21 mouse cellular contexts compared by ENCODE assay signal in the genomic region with DNA sequence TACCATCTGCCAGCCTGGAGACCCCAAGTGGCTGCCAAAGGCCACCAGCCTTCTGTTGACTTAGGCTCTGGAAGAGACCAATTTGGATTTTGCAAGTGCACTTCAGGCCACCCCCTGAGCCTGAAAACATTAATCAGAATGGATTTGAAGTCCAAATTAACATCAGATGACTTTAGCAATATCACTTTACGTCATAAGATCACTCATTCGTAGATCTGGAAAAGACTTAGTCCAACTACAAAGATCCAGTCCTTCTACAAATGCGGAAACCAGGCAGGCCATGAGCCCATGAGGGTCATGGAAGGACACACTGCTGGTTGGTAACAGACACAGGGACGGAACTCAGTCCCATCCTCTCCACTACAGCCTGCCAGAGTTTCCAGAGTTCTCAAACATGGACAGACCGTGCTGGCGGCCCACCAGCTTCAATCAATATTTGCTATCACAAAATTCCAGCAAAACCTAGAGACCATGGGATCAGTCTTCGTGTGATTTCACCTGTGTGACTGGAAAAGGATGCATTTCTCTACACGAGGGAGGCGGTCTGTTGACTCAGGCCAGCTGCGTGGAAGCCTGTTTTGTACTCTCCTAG.
DNase-seq lines count a peak whose midpoint lies in the region; ATAC-seq and TF ChIP-seq lines count a peak whose summit lies in the region.
"Had no signal": no experiment of that assay in that cellular context is flagged by ENCODE, and none has a peak within 500 bp of the region (broad histone marks: within the 10 kb centered on the region; RNA-seq: fewer than 3 reads in every experiment).

No protein-coding gene starts in this region.

- no peak overlapping the region for H3K4me2 ChIP-seq in liver, embryonic 16.5 days (ENCODE audit: low read depth, low read length)
- H3K4me2 ChIP-seq in liver, embryonic 12.5 days, result no peak overlapping the region
- H3K4me2 ChIP-seq in liver, postnatal 0 days (ENCODE audit: low read depth, low read length), result no peak overlapping the region; the same call in 1 of the 2 replicates
- no peak overlapping the region for H3K4me2 ChIP-seq in liver, embryonic 11.5 days

- TF ChIP-seq POLR2A in liver, adult 2 months (IDR thresholded peaks at IDR 0.05; ENCODE audit: extremely low read depth, insufficient read depth, low read length), result no peak

- 0 out of 2 replicates have a peak, but pooled peaks have one; percentile 13 for ATAC-seq in liver, embryonic 16.5 days (ENCODE audit: low read depth)
- no peak for ATAC-seq in liver, embryonic 12.5 days
- ATAC-seq in liver, postnatal 0 days, result peak; percentile 92
- ATAC-seq in liver, embryonic 11.5 days (replicated peaks; ENCODE audit: low FRiP score), result no peak
- ATAC-seq: activated CD4-positive, CD25-positive, alpha-beta regulatory T cell, adult 4 months; CD4-positive, CD25-positive, alpha-beta regulatory T cell, adult 4 months; Patski had no signal

- no peaks in the 10 kb centered on the region for H3K79me2 ChIP-seq in liver, adult 2 months (ENCODE audit: control insufficient read depth, insufficient read depth, low read length)

- 25% methylated on average over 10 of the region's 10 CpGs for WGBS in liver, adult 2 months
- WGBS in liver, embryonic 16.5 days (ENCODE audit: insufficient replicate concordance), result 60% methylated on average over 10 of the region's 10 CpGs
- 72% methylated on average over 10 of the region's 10 CpGs for WGBS in liver, embryonic 12.5 days (ENCODE audit: insufficient replicate concordance)
- 61% methylated on average over 10 of the region's 10 CpGs for WGBS in liver, postnatal 0 days (ENCODE audit: insufficient replicate concordance)
- 77% methylated on average over 10 of the region's 10 CpGs for whole genome bisulfite sequencing in liver, embryonic 11.5 days

- no peaks in the 10 kb centered on the region for H3K9me3 ChIP-seq in liver, embryonic 16.5 days (replicated peaks; ENCODE audit: control insufficient read depth, low read length)
- no peaks in the 10 kb centered on the region for H3K9me3 ChIP-seq in liver, embryonic 12.5 days (replicated peaks)
- no peaks in the 10 kb centered on the region for H3K9me3 ChIP-seq in liver, postnatal 0 days (ENCODE audit: low read length)
- H3K9me3 ChIP-seq in liver, embryonic 11.5 days (ENCODE audit: control insufficient read depth, low read length), result no peaks in the 10 kb centered on the region
- H3K9me3 ChIP-seq: G1E had no signal

- peak; percentile 96 for DNase-seq in liver, adult 2 months (ENCODE audit: extremely low read depth, low read depth, low spot score)
- DNase-seq in liver, result no peak
- DNase-seq in liver, postnatal 0 days, result peak; percentile 57
- no peak for DNase-seq in liver, embryonic 11.5 days (ENCODE audit: low spot score)
- DNase-seq: adrenal gland, adult 2 months; adrenal gland, adult 8-10 months; adrenal gland, postnatal 10 days; adrenal gland, postnatal 14 days; adrenal gland, postnatal 25 days; adrenal gland, postnatal 36 days; B cell, adult 2 months; cerebellum, adult 11 months; cerebellum, adult 11-12 months; cerebellum, adult 18-20 months had no signal

- H3K4me1 ChIP-seq in liver, adult 2 months (ENCODE audit: control insufficient read depth, insufficient read depth, low read length), result peaks cover 9% of the 10 kb centered on the region; the same call in 1 of the 2 replicates
- no peaks in the 10 kb centered on the region for H3K4me1 ChIP-seq in liver, embryonic 16.5 days (ENCODE audit: control insufficient read depth, low read depth, low read length)
- no peaks in the 10 kb centered on the region for H3K4me1 ChIP-seq in liver, embryonic 12.5 days
- H3K4me1 ChIP-seq in liver, postnatal 0 days (ENCODE audit: insufficient read depth), result no peaks in the 10 kb centered on the region
- no peaks in the 10 kb centered on the region for H3K4me1 ChIP-seq in liver, embryonic 11.5 days (replicated peaks; ENCODE audit: control insufficient read depth, insufficient read depth, low read length)

- TF ChIP-seq EP300 in liver, postnatal 0 days (IDR thresholded peaks at IDR 0.05; ENCODE audit: low read depth), result 0 out of 2 replicates have a peak, but pooled peaks have one; percentile 13

- no peak for TF ChIP-seq CTCF in liver, adult 2 months (IDR thresholded peaks at IDR 0.05; ENCODE audit: low read depth, low read length)
- no peak for TF ChIP-seq CTCF in liver, postnatal 0 days (IDR thresholded peaks at IDR 0.05; ENCODE audit: low read depth)

- H3K27me3 ChIP-seq in liver, adult 2 months (ENCODE audit: control insufficient read depth, insufficient read depth, low read length), result peaks cover 2% of the 10 kb centered on the region; the same call in 1 of the 2 replicates
- H3K27me3 ChIP-seq in liver, embryonic 16.5 days (ENCODE audit: control insufficient read depth, insufficient read depth, low read depth, low read length), result no peaks in the 10 kb centered on the region
- no peaks in the 10 kb centered on the region for H3K27me3 ChIP-seq in liver, embryonic 12.5 days (replicated peaks)
- H3K27me3 ChIP-seq in liver, postnatal 0 days (ENCODE audit: insufficient read depth, low read length), result no peaks in the 10 kb centered on the region
- no peaks in the 10 kb centered on the region for H3K27me3 ChIP-seq in liver, embryonic 11.5 days (replicated peaks; ENCODE audit: control insufficient read depth, insufficient read depth, low read length)
- H3K27me3 ChIP-seq: CH12.LX had no signal

- H3K4me3 ChIP-seq in liver, adult 2 months (ENCODE audit: insufficient read depth, low read depth, low read length), result no peak overlapping the region
- H3K4me3 ChIP-seq in liver, embryonic 16.5 days (ENCODE audit: low read depth, low read length), result no peak overlapping the region
- no peak overlapping the region for H3K4me3 ChIP-seq in liver, embryonic 12.5 days
- no peak overlapping the region for H3K4me3 ChIP-seq in liver, postnatal 0 days (ENCODE audit: low read depth, low read length)
- no peak overlapping the region for H3K4me3 ChIP-seq in liver, embryonic 11.5 days (ENCODE audit: low read depth, low read length)

- no peaks in the 10 kb centered on the region for H3K36me3 ChIP-seq in liver, adult 2 months (ENCODE audit: control insufficient read depth, insufficient read depth, low read length)
- no peaks in the 10 kb centered on the region for H3K36me3 ChIP-seq in liver, embryonic 16.5 days (ENCODE audit: control insufficient read depth, insufficient read depth)
- no peaks in the 10 kb centered on the region for H3K36me3 ChIP-seq in liver, embryonic 12.5 days
- H3K36me3 ChIP-seq in liver, postnatal 0 days (replicated peaks; ENCODE audit: insufficient read depth, low read length), result no peaks in the 10 kb centered on the region
- H3K36me3 ChIP-seq in liver, embryonic 11.5 days (ENCODE audit: control insufficient read depth, insufficient read depth, low read length), result no peaks in the 10 kb centered on the region
- H3K36me3 ChIP-seq: G1E had no signal

- no peak overlapping the region for H3K9ac ChIP-seq in liver, adult 2 months (ENCODE audit: low read depth, low read length)
- no peak overlapping the region for H3K9ac ChIP-seq in liver, embryonic 16.5 days (ENCODE audit: low read depth, low read length)
- H3K9ac ChIP-seq in liver, embryonic 12.5 days, result no peak overlapping the region
- H3K9ac ChIP-seq in liver, postnatal 0 days (replicated peaks), result no peak overlapping the region
- H3K9ac ChIP-seq in liver, embryonic 11.5 days (ENCODE audit: low read depth, low read length), result no peak overlapping the region

- no peak overlapping the region for H3K27ac ChIP-seq in liver, adult 2 months (replicated peaks; ENCODE audit: insufficient read depth, low read depth, low read length)
- H3K27ac ChIP-seq in liver, embryonic 16.5 days (ENCODE audit: low read length), result no peak overlapping the region
- no peak overlapping the region for H3K27ac ChIP-seq in liver, embryonic 12.5 days
- H3K27ac ChIP-seq in liver, postnatal 0 days (ENCODE audit: low read depth), result no peak overlapping the region
- H3K27ac ChIP-seq in liver, embryonic 11.5 days (ENCODE audit: low read depth, low read length), result no peak overlapping the region

Comparison
In these comparisons a context has a peak if more than half of its experiments do, and no peak if none do; other contexts are left out.
1. DNase-seq: peak in liver, adult 2 months (single experiment) and liver, postnatal 0 days (single experiment); none in liver (single experiment) and liver, embryonic 11.5 days (single experiment).
2. ATAC-seq: peak in liver, embryonic 16.5 days (single experiment) and liver, postnatal 0 days (single experiment); none in liver, embryonic 12.5 days (single experiment) and liver, embryonic 11.5 days (single experiment).